Mouse (Mus musculus): ENCODE results near the gene Mt3.

The Mt3 gene

DNA sequence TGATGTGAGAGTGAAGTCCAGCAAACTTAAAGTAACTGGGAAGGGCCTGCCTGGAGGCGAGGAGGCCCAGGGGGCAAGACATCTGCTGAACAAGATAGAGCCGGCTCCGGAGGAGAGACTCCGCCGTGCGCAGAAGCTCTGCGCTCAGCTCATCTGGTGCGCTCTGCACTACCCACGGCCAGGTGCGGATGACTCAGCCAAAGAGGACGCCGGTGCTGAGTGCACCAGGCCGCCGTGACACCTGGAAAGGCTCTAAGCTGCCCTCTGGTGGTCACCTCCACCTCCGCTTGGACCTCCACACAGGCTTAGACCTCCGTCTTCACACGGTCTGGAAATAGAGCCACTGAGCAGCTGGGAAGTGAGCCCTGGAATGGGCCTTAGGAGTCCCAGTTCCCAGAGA is 34.1 kb downstream of the Mt3 start:
- no peak for DNase-seq (ENCODE audit: low spot score)

DNA sequence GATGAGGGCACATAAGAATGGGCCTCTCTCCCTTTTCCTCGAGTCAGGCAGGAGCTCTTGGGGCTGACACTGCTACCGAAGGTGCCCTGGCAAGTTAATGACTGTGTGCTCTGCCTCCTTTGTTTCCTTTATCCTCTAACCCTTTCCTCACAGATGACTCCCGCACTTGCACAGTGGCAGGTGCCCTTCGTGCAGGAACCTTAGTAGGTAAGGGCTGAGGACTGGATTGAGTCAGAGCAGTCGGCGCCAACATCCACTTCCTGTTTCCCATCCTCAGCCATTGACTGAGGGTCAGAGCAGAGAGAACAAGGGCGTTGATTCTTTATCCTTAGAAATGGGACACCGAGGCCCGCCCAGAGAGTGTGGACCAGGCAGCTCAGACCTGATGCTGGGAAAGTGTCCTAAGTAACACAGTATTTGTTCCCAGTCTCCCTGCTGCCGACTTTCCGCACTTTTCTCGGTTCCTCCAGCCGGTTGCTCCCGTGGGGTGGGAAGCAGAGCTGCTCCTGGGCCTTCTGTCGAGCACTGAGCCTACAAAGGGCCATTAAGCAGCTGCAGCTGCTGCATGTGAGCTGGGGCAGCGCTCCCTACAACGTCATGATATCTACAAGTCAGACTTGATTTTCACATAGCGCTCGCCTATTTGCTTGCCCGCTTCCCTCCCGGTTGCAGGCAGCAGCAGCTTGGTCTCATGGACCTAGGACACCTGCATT is 35.0 kb downstream of the Mt3 start:
- DNase-seq (ENCODE audit: low spot score): no peak

DNA sequence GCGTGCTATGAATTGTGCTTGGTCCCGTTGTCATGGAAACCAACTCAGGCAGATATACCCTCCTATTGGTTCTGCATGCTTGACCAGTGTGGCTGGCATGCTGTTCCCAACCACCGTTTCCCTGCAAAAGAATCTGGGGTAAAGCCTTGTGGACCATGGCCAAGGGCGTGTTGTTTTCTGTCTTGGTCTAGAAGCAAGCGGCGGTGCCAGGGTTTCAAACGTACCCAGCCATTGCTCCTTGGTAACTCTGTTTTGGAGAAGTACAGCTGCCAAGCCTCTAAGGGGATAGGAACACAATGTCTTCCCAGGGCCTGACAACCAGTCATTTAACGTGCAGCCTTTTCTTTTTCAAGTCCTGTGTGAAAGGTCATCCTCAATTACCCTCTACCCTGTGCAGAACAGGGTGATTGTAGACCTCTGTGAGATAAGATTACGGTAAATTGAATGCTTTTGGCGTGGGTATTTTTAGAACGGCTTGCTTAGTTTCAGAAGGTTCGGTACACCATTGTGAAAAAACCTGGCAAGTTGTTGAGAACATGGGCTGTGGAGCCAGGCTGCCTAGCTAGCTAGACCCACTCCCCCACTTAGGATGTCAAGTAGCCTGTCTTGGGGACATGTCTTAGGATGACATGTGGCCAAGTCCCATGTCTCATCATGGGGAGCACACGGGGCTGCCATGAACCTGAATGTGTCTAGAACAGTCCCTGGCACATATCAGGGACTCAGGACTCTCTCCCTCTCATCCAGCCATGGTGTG is 37.0 kb downstream of the Mt3 start:
- no peak for DNase-seq (ENCODE audit: low spot score)

DNA sequence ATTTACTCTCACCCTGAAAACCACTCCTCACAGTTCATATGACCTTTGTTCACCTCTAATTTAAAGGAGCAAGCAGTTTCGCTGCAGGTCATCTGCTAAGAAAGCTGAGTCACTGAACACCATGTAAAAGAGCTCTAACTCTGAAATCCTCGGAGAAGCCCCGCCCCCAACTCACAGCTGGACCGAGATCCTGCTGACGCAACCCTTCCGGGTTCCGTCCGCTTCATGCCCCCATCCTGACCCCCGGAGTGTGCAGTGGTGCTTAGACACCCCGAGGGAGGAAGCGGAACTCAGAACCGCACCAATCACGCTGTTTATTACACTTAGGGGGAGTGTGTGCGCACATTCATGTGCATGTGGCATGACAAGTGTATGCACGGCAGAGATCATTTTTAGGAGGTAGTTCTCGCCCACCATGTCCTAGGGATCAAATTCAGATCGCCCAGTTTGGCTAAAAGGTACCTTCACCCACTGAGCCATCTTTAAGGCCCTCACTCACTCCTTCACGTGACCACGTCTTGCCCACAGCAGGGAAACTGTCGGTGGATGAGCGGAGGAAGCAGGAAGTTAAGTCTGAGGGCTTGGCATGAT is 38.8 kb downstream of the Mt3 start:
- DNase-seq (ENCODE audit: low spot score): no peak

DNA sequence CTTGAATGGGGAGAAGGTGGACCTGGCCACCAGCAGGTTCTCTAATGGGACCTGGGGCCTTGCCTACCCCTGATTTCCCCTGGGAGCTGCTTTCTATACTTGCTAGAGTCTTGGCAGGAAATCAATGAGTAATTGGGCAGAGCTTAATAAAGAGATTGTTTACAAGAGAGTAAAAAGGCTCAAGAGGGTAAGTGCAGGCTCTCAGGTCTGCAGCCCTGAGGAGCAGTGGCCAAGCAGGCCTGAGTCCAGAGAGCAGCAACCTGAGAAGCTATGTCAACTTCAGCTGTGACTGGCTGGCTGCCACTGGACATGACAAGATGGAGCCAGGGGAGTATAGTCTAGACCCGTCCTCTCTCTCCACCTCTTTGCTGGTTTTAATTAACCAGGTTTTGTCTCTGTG is 40.5 kb downstream of the Mt3 start:
- no peak for DNase-seq (ENCODE audit: low spot score)

DNA sequence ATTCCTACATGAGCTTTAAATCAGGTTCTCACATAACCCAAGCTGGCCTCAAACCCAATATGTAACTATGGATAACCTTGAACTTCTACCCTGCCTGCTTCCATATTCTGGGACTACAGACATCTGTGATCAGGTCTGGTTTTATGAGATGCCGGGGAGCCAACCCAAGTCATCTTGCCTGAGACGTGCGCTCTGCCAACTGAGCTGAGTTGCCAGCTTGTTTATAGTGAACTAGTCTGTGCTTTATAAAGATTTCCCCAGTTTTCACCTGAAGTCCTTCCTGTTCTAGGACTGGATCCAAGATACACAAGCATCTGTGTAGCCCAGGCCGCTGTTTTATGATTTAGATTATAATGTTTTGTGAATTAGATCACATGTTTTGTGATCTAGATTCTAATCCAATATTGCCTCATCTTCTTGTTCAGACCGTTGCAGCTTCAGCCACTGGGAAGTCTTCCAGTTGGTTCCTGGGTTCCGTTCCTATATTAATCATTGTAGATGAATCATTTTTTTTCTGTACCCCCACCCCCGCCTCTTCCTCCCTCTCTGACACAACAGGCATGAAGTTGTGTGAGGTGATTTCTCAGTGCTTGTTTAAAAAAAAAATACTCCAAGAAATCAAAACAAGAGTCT is 42.3 kb downstream of the Mt3 start:
- DNase-seq (ENCODE audit: low spot score): no peak

DNA sequence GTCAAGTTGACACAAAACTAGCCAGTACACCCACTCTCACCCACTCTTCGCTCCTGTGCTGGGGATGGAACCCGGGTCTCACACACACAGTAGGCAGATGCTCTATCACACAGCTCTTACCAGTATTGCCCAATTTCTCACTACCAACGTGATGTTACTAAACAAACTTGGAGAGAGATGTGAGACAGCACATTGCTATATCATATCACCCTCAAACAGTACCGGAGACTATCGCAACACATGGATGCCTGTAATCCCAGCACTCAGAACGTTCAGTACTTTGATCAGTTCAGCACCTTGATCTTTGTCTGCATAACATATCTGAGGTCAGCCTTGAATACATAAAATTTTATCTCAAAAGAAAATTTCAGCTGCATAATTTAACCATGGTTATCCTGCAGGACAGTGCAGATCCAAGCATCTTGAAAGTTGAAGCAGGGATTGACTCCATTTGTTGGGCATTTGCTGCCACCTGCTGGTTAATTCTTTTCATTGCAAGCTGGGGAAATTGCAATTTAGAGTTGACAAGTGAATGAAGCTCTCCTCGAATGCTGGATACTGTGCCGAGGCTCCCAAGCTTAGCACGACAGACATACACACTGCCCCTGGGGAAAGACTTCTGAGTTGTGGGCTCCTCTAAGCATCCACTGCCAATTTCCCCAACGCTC is 46.9 kb downstream of the Mt3 start:
- no peak for DNase-seq (ENCODE audit: low spot score)
